In genomic region chr10:81178927-81179326, GRCm38 (mm10) we compare ENCODE assay signal across 1 mouse cellular context.
TF ChIP-seq lines count a peak whose summit lies in the region.

No protein-coding gene starts in this region.

TF ChIP-seq in myocyte, 11 proteins besides CTCF, POLR2A, EP300 and RAD21 (continued from another document):
- TF ChIP-seq REST (IDR thresholded peaks at IDR 0.05; ENCODE audit: insufficient read depth, insufficient read length): no peak
